Mouse (Mus musculus): Measurements from ENCODE around the gene Gltp. TPM values are rescaled to one million over a fixed set of nuclear protein-coding genes. Genes with fewer than 3 reads are reported as not detected.

Gltp gene
- polyA plus RNA-seq, 1 experiment from 2014 or later, result 78.6 TPM

GRCm38 (mm10) chr5:114667228-114667856 is 23.4 kb downstream of the Gltp start:
- Histone ChIP-seq H3K27ac (no peak overlapping the region), H3K4me3 (peak overlapping the region; percentile 38), H3K36me3 (peaks cover 7% of the 10 kb centered on the region), H3K27me3 (ENCODE audit: low read depth, poor library complexity, severe bottlenecking) (0 out of 2 replicates have a peak, but pooled peaks cover 6% of the 10 kb centered on the region), H3K9me3 (replicated peaks) (no peaks in the 10 kb centered on the region), H3K4me1 (peaks cover 20% of the 10 kb centered on the region)
- peak; percentile 100 for DNase-seq (ENCODE audit: low spot score)
- 5% methylated on average over 36 of the region's 36 CpGs for WGBS

DNA sequence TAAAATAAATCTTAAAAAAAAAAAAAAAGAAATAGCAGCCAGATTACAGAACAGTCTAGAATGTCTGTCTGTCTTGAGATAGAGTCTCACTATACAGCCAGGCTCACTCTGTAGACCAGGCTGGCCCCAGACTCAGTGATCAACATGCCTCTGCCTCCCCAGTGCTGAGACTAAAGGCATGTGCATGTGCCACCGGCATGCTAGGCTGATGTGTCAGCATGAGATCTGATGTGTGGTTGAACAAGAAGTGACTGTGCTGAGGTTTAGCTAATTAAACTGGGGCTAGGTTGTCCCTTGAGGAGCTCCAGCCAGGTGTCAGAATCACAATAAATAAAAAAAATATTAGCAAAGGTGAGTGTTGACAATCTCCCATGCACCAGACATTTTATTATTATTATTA is 24.1 kb downstream of the Gltp start:
- peaks cover 7% of the 10 kb centered on the region for H3K36me3 ChIP-seq
- DNase-seq (ENCODE audit: low spot score), result no peak
- no peak overlapping the region for H3K4me3 ChIP-seq
- WGBS, result 72% methylated on average over 1 of the region's 1 CpGs
- no peak overlapping the region for H3K27ac ChIP-seq
- peaks cover 20% of the 10 kb centered on the region for H3K4me1 ChIP-seq
- H3K9me3 ChIP-seq (replicated peaks), result no peaks in the 10 kb centered on the region
- 0 out of 2 replicates have a peak, but pooled peaks cover 6% of the 10 kb centered on the region for H3K27me3 ChIP-seq (ENCODE audit: low read depth, poor library complexity, severe bottlenecking)

DNA sequence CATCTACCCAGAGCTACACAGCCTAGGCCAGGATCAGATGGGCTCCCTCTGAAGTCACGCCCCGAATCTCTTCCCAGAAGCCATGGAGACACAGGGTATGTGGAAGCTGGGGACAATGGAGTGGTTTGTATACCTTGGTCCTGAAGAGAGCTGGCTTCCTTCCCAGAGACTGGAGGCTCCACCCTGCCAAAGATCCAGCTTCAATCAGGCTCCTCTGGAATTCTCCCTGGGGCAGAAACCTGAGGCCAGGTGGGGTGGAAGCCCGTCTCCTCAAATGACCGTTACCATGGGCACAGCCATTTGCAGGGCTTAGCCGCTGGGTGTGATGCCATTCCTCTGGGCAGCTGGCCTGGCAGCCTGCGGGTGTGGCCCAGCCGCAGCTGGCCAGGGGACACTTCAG is 26.0 kb downstream of the Gltp start:
- no peak overlapping the region for H3K27ac ChIP-seq

DNA sequence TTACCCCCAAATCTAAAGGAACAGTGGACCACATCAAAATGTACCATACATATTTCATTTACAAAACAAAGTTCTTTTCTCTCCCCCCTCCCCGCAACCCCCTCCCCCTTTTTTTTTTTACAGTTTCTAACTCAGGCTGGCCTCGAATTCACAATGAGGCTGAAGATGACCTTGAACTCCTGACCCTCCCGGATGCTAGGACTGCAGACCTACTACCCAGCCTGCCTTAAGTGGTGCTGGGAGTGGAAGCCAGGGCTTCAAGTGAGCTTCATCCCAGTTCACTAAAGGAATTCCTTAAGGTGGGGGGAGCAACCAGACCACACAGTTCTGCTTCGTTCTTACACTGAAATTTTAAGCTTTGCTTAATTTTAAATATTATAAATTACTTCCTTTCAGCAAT is 26.6 kb downstream of the Gltp start:
- H3K36me3 ChIP-seq, result no peaks in the 10 kb centered on the region
- no peak overlapping the region for H3K27ac ChIP-seq
- peaks cover 20% of the 10 kb centered on the region for H3K4me1 ChIP-seq
- no peak for DNase-seq (ENCODE audit: low spot score)
- peaks cover 27% of the 10 kb centered on the region for H3K27me3 ChIP-seq (ENCODE audit: low read depth, poor library complexity, severe bottlenecking)
- 81% methylated on average over 4 of the region's 4 CpGs for WGBS
- no peak overlapping the region for H3K4me3 ChIP-seq
- no peaks in the 10 kb centered on the region for H3K9me3 ChIP-seq (replicated peaks)

More for the DNA sequence above, 26.0 kb downstream of the Gltp start:
- Histone ChIP-seq H3K4me1 (peaks cover 20% of the 10 kb centered on the region), H3K4me3 (no peak overlapping the region), H3K9me3 (replicated peaks) (no peaks in the 10 kb centered on the region), H3K27me3 (ENCODE audit: low read depth, poor library complexity, severe bottlenecking) (peaks cover 21% of the 10 kb centered on the region), H3K36me3 (peaks cover 1% of the 10 kb centered on the region)
- WGBS, result 73% methylated on average over 7 of the region's 7 CpGs
- no peak for DNase-seq (ENCODE audit: low spot score)

DNA sequence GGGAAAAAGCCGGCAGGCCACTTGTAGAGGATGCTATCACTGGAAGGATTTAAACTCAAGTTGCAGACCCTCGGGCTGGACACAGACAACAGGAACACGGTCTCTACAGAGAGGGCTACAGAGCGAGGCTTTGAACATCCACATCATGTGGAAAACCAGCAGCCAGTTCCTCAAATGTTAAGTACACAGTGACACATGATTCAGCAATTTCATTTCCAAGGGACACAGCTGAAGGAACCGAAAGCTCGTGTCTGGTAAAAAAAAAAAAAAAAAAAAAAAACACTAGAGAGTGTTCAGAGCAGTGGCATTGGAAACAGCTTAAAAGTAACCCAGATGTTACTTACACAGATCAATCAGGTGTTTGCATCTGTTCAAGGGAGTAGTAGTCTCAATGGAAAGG is 29.8 kb downstream of the Gltp start:
- 72% methylated on average over 6 of the region's 6 CpGs for WGBS
- H3K4me3 ChIP-seq, result no peak overlapping the region
- H3K27ac ChIP-seq, result no peak overlapping the region
- peaks cover 55% of the 10 kb centered on the region for H3K27me3 ChIP-seq (ENCODE audit: low read depth, poor library complexity, severe bottlenecking)
- DNase-seq (ENCODE audit: low spot score), result no peak
- H3K9me3 ChIP-seq (replicated peaks), result no peaks in the 10 kb centered on the region
- H3K4me1 ChIP-seq, result peaks cover 23% of the 10 kb centered on the region
- no peaks in the 10 kb centered on the region for H3K36me3 ChIP-seq

- peak within 1 kb of the TSS; percentile 65 for H3K4me3 ChIP-seq
- no peak for DNase-seq (ENCODE audit: low spot score)
- WGBS, result under 1% methylated on average over 47 of the region's 47 CpGs
- H3K27ac ChIP-seq, result peak within 1 kb of the TSS; percentile 56
- H3K36me3 ChIP-seq, result no peaks in the 10 kb centered on the region
- H3K9me3 ChIP-seq (replicated peaks), result no peaks in the 10 kb centered on the region
- peaks cover 78% of the 10 kb centered on the region for H3K27me3 ChIP-seq (ENCODE audit: low read depth, poor library complexity, severe bottlenecking)
- H3K4me1 ChIP-seq, result peaks cover 23% of the 10 kb centered on the region
These were observed 32.5 kb downstream of the Gltp start, which contains the start of gene Trpv4 for GRCm38 (mm10) chr5:114658255-114658654. Trpv4 (minus strand) TSS chr5:114658421.

GRCm38 (mm10) chr5:114657426-114657825 is 33.4 kb downstream of the Gltp start:
- H3K4me3 ChIP-seq, result peak overlapping the region; percentile 65
- H3K36me3 ChIP-seq, result no peaks in the 10 kb centered on the region
- H3K27me3 ChIP-seq (ENCODE audit: low read depth, poor library complexity, severe bottlenecking), result peaks cover 83% of the 10 kb centered on the region
- H3K4me1 ChIP-seq, result peaks cover 23% of the 10 kb centered on the region
- no peak for DNase-seq (ENCODE audit: low spot score)
- no peak overlapping the region for H3K27ac ChIP-seq
- WGBS, result 39% methylated on average over 10 of the region's 10 CpGs
- no peaks in the 10 kb centered on the region for H3K9me3 ChIP-seq (replicated peaks)

- 76% methylated on average over 7 of the region's 7 CpGs for WGBS
- no peaks in the 10 kb centered on the region for H3K9me3 ChIP-seq (replicated peaks)
- no peak for DNase-seq (ENCODE audit: low spot score)
- H3K27me3 ChIP-seq (ENCODE audit: low read depth, poor library complexity, severe bottlenecking), result peaks cover 87% of the 10 kb centered on the region
- H3K4me3 ChIP-seq, result no peak overlapping the region
- H3K27ac ChIP-seq, result no peak overlapping the region
- no peaks in the 10 kb centered on the region for H3K36me3 ChIP-seq
- peaks cover 29% of the 10 kb centered on the region for H3K4me1 ChIP-seq
These were observed 34.5 kb downstream of the Gltp start for GRCm38 (mm10) chr5:114656305-114656704.

GRCm38 (mm10) chr5:114655721-114656120 is 35.1 kb downstream of the Gltp start:
- Histone ChIP-seq H3K27ac (no peak overlapping the region), H3K36me3 (no peaks in the 10 kb centered on the region), H3K9me3 (replicated peaks) (no peaks in the 10 kb centered on the region), H3K4me3 (no peak overlapping the region), H3K4me1 (peaks cover 35% of the 10 kb centered on the region), H3K27me3 (ENCODE audit: low read depth, poor library complexity, severe bottlenecking) (peaks cover 87% of the 10 kb centered on the region)
- no peak for DNase-seq (ENCODE audit: low spot score)
- 84% methylated on average over 5 of the region's 5 CpGs for WGBS

GRCm38 (mm10) chr5:114653656-114654437 is 36.9 kb downstream of the Gltp start:
- WGBS, result 81% methylated on average over 14 of the region's 15 CpGs

GRCm38 (mm10) chr5:114651449-114651848 is 39.3 kb downstream of the Gltp start:
- H3K4me1 ChIP-seq, result peaks cover 55% of the 10 kb centered on the region
- no peak overlapping the region for H3K4me3 ChIP-seq
- H3K27me3 ChIP-seq (ENCODE audit: low read depth, poor library complexity, severe bottlenecking), result peaks cover 72% of the 10 kb centered on the region
- DNase-seq (ENCODE audit: low spot score), result no peak
- no peaks in the 10 kb centered on the region for H3K9me3 ChIP-seq (replicated peaks)
- no peaks in the 10 kb centered on the region for H3K36me3 ChIP-seq
- H3K27ac ChIP-seq, result peak overlapping the region; percentile 63; the same call in 1 of the 2 replicates
- 25% methylated on average over 3 of the region's 3 CpGs for WGBS

More at GRCm38 (mm10) chr5:114653656-114654437, 36.9 kb downstream of the Gltp start:
- Histone ChIP-seq H3K27ac (no peak overlapping the region), H3K27me3 (ENCODE audit: low read depth, poor library complexity, severe bottlenecking) (peaks cover 84% of the 10 kb centered on the region), H3K9me3 (replicated peaks) (no peaks in the 10 kb centered on the region), H3K4me1 (peaks cover 47% of the 10 kb centered on the region), H3K4me3 (no peak overlapping the region), H3K36me3 (no peaks in the 10 kb centered on the region)
- no peak for DNase-seq (ENCODE audit: low spot score)

DNA sequence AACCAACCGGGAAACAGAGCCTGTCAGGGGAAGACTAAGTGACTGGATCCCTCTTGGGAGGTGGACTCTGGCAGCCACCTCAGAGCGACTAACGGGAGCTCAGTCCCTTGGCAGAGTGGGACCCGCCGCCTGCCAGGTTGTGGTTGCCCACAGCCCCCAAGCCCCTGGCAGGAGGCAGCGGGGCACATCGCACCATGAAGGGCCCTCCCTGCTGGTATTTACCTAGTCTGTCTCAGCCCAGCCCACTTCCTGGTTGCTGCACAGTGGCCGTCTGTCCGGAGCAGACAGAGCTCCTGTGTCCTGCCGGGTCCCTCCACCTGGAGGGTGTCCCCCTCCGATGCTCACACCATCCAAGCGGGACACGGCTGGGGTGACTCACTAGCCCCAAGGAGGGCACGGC is 39.8 kb downstream of the Gltp start:
- Histone ChIP-seq H3K36me3 (no peaks in the 10 kb centered on the region), H3K4me1 (peaks cover 57% of the 10 kb centered on the region), H3K27me3 (ENCODE audit: low read depth, poor library complexity, severe bottlenecking) (peaks cover 67% of the 10 kb centered on the region), H3K9me3 (replicated peaks) (no peaks in the 10 kb centered on the region), H3K27ac (peak overlapping the region; percentile 63), H3K4me3 (no peak overlapping the region)
- WGBS, result 51% methylated on average over 14 of the region's 14 CpGs
- DNase-seq (ENCODE audit: low spot score), result no peak

- WGBS, result 76% methylated on average over 11 of the region's 11 CpGs
- H3K9me3 ChIP-seq (replicated peaks), result no peaks in the 10 kb centered on the region
- H3K27ac ChIP-seq, result peak overlapping the region; percentile 78
- peaks cover 50% of the 10 kb centered on the region for H3K27me3 ChIP-seq (ENCODE audit: low read depth, poor library complexity, severe bottlenecking)
- H3K4me3 ChIP-seq, result no peak overlapping the region
- no peak for DNase-seq (ENCODE audit: low spot score)
- peaks cover 59% of the 10 kb centered on the region for H3K4me1 ChIP-seq
- no peaks in the 10 kb centered on the region for H3K36me3 ChIP-seq
These were observed 42.0 kb downstream of the Gltp start for GRCm38 (mm10) chr5:114648728-114649311.
